Mouse (Mus musculus) bone marrow macrophage, adult 2 months (primary cell): Measurements from ENCODE around the gene C1qtnf3. TPM values are rescaled to one million over a fixed set of nuclear protein-coding genes. Genes with fewer than 3 reads are reported as not detected.

Source experiments
- H3K27ac ChIP-seq: 2 replicates; pipeline ENCODE4 v1.5.1; 2012; ENCODE audit warnings: low read depth, low read length; ENCODE audit not compliant: insufficient read depth
- H3K4me1 ChIP-seq: 2 replicates; pipeline ENCODE4 v1.6.1; 2012; ENCODE audit warnings: low read length; ENCODE audit not compliant: control insufficient read depth, insufficient read depth
- H3K4me3 ChIP-seq: 2 replicates; pipeline ENCODE4 v1.5.1; 2012; ENCODE audit warnings: mild to moderate bottlenecking, low read length, moderate library complexity; ENCODE audit not compliant: insufficient read depth
- CTCF ChIP-seq: IDR thresholded peaks from 2 replicates; pipeline ENCODE4 v1.5.1; 2012; ENCODE audit warnings: low read depth, mild to moderate bottlenecking, low read length, moderate library complexity
- POLR2A ChIP-seq: IDR thresholded peaks from 2 replicates; pipeline ENCODE4 v1.6.1; 2012; ENCODE audit warnings: mild to moderate bottlenecking, low read depth, low read length, borderline replicate concordance
- polyA plus RNA-seq: library from polyadenylated mRNA; stranded (reverse); fragments of >200 nt; gene quantifications from 2 replicates; pipeline ENCODE4 v1.2.4, GENCODE M21; 2012; ENCODE audit not compliant: missing spikeins, insufficient read depth, insufficient read length

The C1qtnf3 gene
- polyA plus RNA-seq, 1 experiment, result not detected

DNA sequence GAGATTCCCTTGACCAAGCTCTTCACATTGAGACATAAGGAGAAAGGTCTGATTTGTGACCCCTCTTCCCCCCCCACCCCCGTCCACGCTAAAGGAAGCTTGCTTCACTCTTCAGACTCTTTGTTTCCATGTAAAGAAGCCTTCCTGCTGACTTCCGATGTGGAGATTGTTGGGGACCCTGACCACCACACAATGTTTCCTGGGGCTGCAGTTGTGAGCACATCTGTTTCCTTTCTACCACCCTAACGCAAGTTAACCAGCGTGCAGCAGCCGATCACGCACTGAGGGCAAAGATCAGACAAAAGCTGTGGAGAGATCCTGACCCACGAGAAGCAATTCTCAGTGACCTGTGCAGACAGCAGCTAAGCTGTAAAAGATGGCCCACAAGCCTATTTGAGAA, 24.8 kb upstream of the C1qtnf3 start:
- no peaks in the 10 kb centered on the region for H3K4me1 ChIP-seq
- TF ChIP-seq CTCF (no peak), POLR2A (no peak)
- no peak overlapping the region for H3K27ac ChIP-seq
- H3K4me3 ChIP-seq, result no peak overlapping the region

GRCm38 (mm10) chr15:10928633-10929270, 23.4 kb upstream of the C1qtnf3 start:
- Histone ChIP-seq H3K4me3 (no peak overlapping the region), H3K4me1 (peaks cover 2% of the 10 kb centered on the region; the same call in 1 of the 2 replicates), H3K27ac (no peak overlapping the region)
- TF ChIP-seq CTCF (no peak), POLR2A (no peak)

GRCm38 (mm10) chr15:10933930-10934329, 18.2 kb upstream of the C1qtnf3 start:
- Histone ChIP-seq H3K4me1 (peaks cover 7% of the 10 kb centered on the region; the same call in 1 of the 2 replicates), H3K27ac (no peak overlapping the region), H3K4me3 (no peak overlapping the region)
- TF ChIP-seq POLR2A (no peak), CTCF (no peak)

DNA sequence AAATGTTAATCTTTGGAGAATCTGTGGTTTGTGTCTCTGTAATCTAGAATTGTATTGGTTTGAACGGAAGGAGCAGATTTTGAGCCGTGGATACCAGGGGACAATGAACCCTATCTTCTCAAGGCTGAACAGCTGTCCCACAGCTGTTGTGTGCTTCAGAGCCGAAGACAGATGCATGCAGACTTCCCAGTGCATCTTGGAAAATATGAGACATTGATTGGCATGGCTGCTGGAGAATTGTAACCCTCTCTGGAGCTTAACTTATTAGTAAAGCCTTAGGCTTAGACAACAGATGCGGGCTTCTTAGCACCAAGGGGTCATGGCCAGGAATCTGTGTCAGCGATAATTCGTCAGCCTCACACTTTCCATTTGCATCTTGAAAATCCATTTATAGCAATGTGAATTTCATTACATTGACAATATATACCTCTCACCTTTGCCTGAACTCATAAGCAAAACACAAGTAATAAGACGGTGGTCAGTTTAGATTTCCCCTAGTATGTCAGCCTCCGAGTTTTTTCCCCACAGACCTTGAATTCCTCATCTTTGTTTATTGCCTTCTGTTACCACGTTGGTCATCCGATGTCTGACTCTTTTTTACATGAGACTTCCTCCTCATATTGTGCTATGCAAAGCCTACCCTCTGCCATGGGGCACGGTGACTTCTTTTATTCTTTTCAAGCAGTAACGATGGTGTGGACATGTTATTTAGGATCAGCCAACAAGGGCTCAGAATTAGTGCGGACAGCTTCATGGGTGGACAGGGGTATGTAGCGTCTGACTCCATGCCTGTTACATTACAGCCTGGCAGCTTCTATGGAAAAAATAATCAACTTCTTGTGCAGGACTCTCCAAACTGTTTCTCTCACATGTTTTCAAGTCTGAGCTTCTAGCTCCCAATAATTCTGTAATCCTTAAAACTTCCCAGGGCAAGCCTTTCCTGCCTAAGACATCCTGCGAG, 11.7 kb upstream of the C1qtnf3 start:
- Histone ChIP-seq H3K4me1 (no peaks in the 10 kb centered on the region), H3K27ac (no peak overlapping the region), H3K4me3 (no peak overlapping the region)
- TF ChIP-seq POLR2A (no peak), CTCF (no peak)

DNA sequence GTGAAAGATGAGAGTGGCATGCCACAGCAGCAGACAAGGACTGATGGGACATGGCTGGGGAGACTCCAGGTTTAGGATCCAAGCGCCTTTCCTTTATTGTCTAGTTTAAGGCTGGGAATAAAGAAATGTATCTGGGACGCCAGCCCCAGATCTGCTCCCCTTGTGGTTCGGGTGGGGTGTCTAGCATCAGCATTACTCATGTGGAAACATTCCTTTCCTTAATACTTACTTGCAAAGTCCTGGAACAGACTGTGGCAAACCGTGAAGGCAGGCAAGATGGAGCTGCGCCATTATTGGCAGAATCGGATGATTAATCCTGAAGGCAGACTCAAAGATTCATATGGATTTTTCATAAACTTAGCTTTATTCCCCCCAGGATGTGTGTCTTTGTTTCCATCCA, 10.2 kb upstream of the C1qtnf3 start:
- Histone ChIP-seq H3K27ac (no peak overlapping the region), H3K4me1 (no peaks in the 10 kb centered on the region)
- TF ChIP-seq POLR2A, result no peak
- no peak for TF ChIP-seq CTCF

DNA sequence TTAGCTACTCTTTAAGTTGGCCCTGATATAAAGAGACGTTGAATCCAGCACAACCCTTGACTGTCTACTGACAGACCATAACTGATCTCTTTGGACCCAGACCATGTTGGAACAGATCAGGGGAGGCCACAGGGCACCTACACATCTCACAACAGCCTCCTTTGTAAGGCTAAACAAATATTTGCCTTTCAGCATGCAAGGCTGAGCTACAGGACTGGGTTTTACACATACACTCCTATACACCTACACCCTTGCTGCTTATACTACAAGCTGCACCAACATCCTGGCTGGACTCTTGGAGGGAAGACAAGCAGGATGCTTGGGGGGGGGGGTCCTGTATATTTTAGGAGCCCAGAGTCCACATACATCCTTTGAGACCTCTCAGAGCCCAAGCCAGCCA, 4.3 kb upstream of the C1qtnf3 start:
- no peak for TF ChIP-seq POLR2A
- TF ChIP-seq CTCF, result no peak
- H3K4me1 ChIP-seq, result no peaks in the 10 kb centered on the region
- no peak overlapping the region for H3K4me3 ChIP-seq
- no peak overlapping the region for H3K27ac ChIP-seq

More for the DNA sequence above, 10.2 kb upstream of the C1qtnf3 start:
- H3K4me3 ChIP-seq, result no peak overlapping the region

DNA sequence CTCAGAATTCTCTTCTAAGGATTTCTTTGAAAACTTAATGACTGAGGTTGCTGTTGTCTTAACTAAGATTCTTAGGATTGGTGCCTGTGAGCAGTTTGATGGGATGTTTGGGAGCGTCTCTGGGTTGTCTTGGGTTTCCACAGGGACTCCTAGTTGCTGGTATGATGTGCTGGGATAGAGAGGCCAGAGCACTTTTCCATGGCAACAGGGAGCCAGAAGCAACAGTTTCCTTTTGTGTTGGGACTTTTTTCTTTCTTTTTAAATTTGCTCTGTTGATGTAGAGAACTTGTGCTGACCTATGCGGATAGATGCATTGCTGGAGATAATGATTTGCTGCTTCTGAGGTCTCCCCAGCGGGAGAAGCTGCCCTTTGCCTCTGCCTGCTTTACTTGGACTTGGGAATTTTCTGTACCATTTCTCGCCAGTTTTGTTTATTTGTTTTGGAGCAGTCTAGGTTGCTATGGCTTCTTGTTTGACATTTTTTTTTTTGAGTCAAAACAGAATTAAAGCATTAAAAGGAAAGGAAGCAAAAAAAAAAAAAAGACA, 701 bp downstream of the C1qtnf3 start:
- Histone ChIP-seq H3K4me3 (no peak overlapping the region), H3K4me1 (peaks cover 3% of the 10 kb centered on the region; the same call in 1 of the 2 replicates), H3K27ac (no peak overlapping the region)
- TF ChIP-seq POLR2A (no peak), CTCF (no peak)

DNA sequence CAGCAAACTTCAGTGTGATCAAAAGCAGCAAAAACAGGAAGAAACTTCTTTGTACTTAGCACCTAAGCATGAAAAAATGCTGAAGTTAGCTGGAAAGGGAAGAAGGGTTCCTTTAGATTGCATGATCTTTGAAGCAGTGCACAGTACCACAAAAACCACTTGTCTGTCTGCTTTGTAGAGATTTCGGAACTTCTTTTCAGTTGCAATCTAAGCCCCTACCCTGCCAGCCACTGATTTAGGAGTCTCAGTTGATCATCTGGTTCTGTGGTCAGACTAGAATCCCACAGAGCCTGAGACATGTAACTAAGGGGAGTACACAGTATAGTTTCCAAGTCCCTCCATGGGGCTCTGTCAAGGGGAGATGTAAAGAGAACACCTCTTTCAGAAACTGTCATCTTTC, 1.3 kb downstream of the C1qtnf3 start:
- Histone ChIP-seq H3K4me3 (no peak overlapping the region), H3K27ac (no peak overlapping the region), H3K4me1 (peaks cover 3% of the 10 kb centered on the region; the same call in 1 of the 2 replicates)
- no peak for TF ChIP-seq POLR2A
- TF ChIP-seq CTCF, result no peak

DNA sequence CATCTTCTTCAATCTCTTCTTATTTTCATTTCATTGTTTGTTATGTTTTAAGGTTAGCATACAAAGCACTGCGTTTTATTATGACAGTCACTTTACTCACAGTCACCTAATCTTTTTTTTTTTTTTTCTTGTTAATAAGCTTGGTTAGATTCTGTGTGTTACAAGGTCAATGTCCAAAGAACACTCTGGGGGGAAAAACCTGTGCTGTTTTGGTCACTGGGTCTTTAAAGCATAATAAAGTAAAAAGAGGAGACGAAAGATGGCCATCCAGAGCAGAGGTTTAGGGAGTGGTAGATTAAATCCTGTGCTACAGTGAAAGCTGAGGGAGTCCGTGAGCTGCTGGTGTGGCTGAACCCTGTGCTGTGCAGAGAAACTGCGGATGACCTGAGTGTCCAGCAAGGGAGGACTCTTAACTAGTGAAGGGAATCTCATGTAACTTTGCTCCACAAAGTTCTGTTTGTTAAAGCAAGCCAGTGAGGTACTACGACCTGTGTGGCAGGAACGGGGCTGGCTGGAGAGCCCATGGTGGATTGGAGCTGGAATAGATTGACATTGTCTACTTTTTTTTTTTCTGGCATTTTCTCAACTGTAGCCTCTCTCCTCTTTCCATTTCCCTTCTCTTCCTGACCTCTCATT, 2.4 kb downstream of the C1qtnf3 start:
- Histone ChIP-seq H3K27ac (no peak overlapping the region), H3K4me3 (no peak overlapping the region), H3K4me1 (peaks cover 3% of the 10 kb centered on the region; the same call in 1 of the 2 replicates)
- TF ChIP-seq POLR2A (no peak), CTCF (no peak)

- H3K4me1 ChIP-seq, result peaks cover 3% of the 10 kb centered on the region; the same call in 1 of the 2 replicates
- TF ChIP-seq POLR2A, result no peak
- TF ChIP-seq CTCF, result no peak
- H3K4me3 ChIP-seq, result no peak overlapping the region
- no peak overlapping the region for H3K27ac ChIP-seq
These were observed 3.0 kb downstream of the C1qtnf3 start for GRCm38 (mm10) chr15:10955156-10955555.
